Mouse (Mus musculus): ENCODE measurements around the gene Pcdh15. TPM values are rescaled to one million over a fixed set of nuclear protein-coding genes. Genes with fewer than 3 reads are reported as not detected.

Pcdh15 gene
- total and polyA plus RNA-seq, 3 experiments = not detected

DNA sequence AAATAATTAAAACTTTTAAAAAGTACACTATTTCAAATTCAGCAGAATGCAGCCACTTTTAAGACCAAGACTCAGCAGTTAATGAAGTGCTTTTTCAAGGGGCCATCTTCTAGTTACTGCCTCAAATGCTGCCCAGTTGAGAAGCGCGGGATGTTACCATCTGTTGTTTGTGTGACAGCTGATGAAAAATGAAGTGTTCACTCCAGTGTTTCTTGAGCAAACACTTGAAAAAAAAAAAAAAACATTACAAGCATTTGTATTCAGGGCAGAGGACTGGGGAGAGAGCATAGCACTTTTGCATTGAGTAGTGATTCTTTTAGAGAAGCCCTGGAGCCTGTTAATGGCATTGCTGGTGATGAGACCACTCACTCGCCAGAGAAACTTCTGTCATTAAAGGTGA is 689.0 kb downstream of the Pcdh15 start:
- Histone ChIP-seq H3K4me3 (ENCODE audit: control insufficient read depth in 1 of 2, insufficient read depth in 1 of 2, low read depth in 2 of 2, low read length in 2 of 2) (no peak overlapping the region), H3K36me3 (ENCODE audit: control insufficient read depth in 1 of 2, insufficient read depth in 2 of 2, low read length in 2 of 2) (no peaks in the 10 kb centered on the region)

DNA sequence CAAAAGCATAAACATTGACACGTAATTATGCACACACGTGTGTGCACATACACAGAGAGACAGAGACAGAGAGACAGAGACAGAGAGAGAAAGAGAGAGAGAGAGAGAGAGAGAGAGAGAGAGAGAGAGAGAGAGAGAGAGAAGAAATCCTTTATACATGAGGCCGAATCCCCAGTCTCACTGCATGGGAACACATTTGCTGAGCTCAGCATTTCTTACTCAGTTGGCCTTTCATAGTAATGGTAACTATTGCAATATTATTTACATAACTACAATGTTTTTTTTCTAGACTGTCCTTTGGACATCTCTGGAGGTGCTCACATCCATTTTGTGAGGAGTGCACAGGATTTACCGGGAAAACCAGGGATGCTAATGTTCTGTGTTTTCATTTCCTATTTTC is 705.9 kb downstream of the Pcdh15 start:
- H3K9me3 ChIP-seq (replicated peaks; ENCODE audit: insufficient read depth, low read length) = no peaks in the 10 kb centered on the region

More for the DNA sequence above, 689.0 kb downstream of the Pcdh15 start:
- Histone ChIP-seq H3K27me3 (ENCODE audit: control insufficient read depth in 1 of 2, insufficient read depth in 2 of 2, low read length in 2 of 2) (no peaks in the 10 kb centered on the region), H3K79me2 (ENCODE audit: control insufficient read depth, insufficient read depth, low read length, poor library complexity) (no peaks in the 10 kb centered on the region), H3K9ac (ENCODE audit: control insufficient read depth, low read depth, low read length, poor library complexity, severe bottlenecking) (no peak overlapping the region), H3K9me3 (replicated peaks; ENCODE audit: insufficient read depth, low read length) (no peaks in the 10 kb centered on the region), H3K4me1 (ENCODE audit: control insufficient read depth in 1 of 2, insufficient read depth in 2 of 2, low read length in 2 of 2) (no peaks in the 10 kb centered on the region), H3K27ac (ENCODE audit: control insufficient read depth, low read depth, low read length) (no peak overlapping the region)
- no peak for DNase-seq (ENCODE audit: low read depth, low spot score)
- TF ChIP-seq MXI1 (IDR thresholded peaks at IDR 0.05; ENCODE audit: low read depth, low read length) (no peak), MAZ (IDR thresholded peaks at IDR 0.05; ENCODE audit: low read depth, low read length) (no peak), MAFK (IDR thresholded peaks at IDR 0.05; ENCODE audit: borderline replicate concordance, low read depth, low read length) (no peak), MAX (IDR thresholded peaks at IDR 0.05; ENCODE audit: low read length) (no peak), POLR2AphosphoS2 (IDR thresholded peaks at IDR 0.05; ENCODE audit: low read length) (no peak), SIN3A (IDR thresholded peaks at IDR 0.05; ENCODE audit: low read length) (no peak), TCF12 (IDR thresholded peaks at IDR 0.05; ENCODE audit: low read depth, low read length) (no peak), POLR2A (IDR thresholded peaks at IDR 0.05; ENCODE audit: control insufficient read depth in 1 of 2, insufficient read depth in 1 of 2, low read depth in 1 of 2, low read length in 2 of 2, poor library complexity in 1 of 2) (no peak), MYB (IDR thresholded peaks at IDR 0.05; ENCODE audit: low read depth, low read length) (no peak), EP300 (IDR thresholded peaks at IDR 0.05; ENCODE audit: low read depth in 1 of 2, low read length in 2 of 2) (no peak), CHD1 (IDR thresholded peaks at IDR 0.05; ENCODE audit: low read depth, low read length) (no peak), NELFE (IDR thresholded peaks at IDR 0.05; ENCODE audit: low read depth, low read length) (no peak)

DNA sequence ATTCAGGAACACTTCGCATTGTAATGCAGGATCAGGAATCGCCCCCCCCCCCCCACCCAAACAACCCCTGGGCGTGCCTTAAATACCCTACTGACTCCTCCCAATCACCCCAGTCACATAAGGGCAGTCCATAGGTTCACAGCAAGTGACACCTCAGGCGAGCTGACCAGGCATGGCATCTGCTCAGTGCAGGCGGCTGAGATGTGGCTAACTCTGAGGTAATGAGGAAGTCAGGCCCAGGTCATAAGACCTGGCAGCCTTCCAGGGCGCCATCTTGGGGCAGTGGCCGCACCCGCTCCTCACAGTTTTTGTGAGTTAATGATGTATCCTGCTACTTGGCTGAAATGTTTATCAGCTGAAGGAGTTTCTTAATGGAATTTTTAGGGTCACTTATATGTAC is 713.2 kb downstream of the Pcdh15 start:
- Histone ChIP-seq H3K79me2 (ENCODE audit: control insufficient read depth, insufficient read depth, low read length, poor library complexity) (no peaks in the 10 kb centered on the region), H3K9ac (ENCODE audit: control insufficient read depth, low read depth, low read length, poor library complexity, severe bottlenecking) (no peak overlapping the region), H3K4me1 (ENCODE audit: control insufficient read depth in 1 of 2, insufficient read depth in 2 of 2, low read length in 2 of 2) (no peaks in the 10 kb centered on the region), H3K27me3 (ENCODE audit: control insufficient read depth in 1 of 2, insufficient read depth in 2 of 2, low read length in 2 of 2) (no peaks in the 10 kb centered on the region), H3K4me3 (ENCODE audit: control insufficient read depth in 1 of 2, insufficient read depth in 1 of 2, low read depth in 2 of 2, low read length in 2 of 2) (no peak overlapping the region), H3K36me3 (ENCODE audit: control insufficient read depth in 1 of 2, insufficient read depth in 2 of 2, low read length in 2 of 2) (no peaks in the 10 kb centered on the region), H3K9me3 (replicated peaks; ENCODE audit: insufficient read depth, low read length) (no peaks in the 10 kb centered on the region), H3K27ac (ENCODE audit: control insufficient read depth, low read depth, low read length) (no peak overlapping the region)
- TF ChIP-seq ELF1 (IDR thresholded peaks at IDR 0.05; ENCODE audit: low read depth, low read length) (no peak), RAD21 (IDR thresholded peaks at IDR 0.05; ENCODE audit: low read depth, low read length) (no peak), POLR2AphosphoS2 (IDR thresholded peaks at IDR 0.05; ENCODE audit: low read length) (no peak), USF1 (IDR thresholded peaks at IDR 0.05; ENCODE audit: low read depth, low read length) (no peak), KAT2A (conservative IDR thresholded peaks at IDR 0.05; ENCODE audit: low read depth, low read length) (no peak), JUND (IDR thresholded peaks at IDR 0.05; ENCODE audit: low read depth, low read length) (no peak)
- peak; percentile 3 for DNase-seq (ENCODE audit: low read depth, low spot score)

More for the DNA sequence above, 705.9 kb downstream of the Pcdh15 start:
- TF ChIP-seq POLR2AphosphoS2 (IDR thresholded peaks at IDR 0.05; ENCODE audit: low read length) = no peak
- peak; percentile 53; the same call in 1 of the 2 replicates for TF ChIP-seq MAFK (IDR thresholded peaks at IDR 0.05; ENCODE audit: borderline replicate concordance, low read depth, low read length)
- TF ChIP-seq CHD2 (IDR thresholded peaks at IDR 0.05; ENCODE audit: low read length) = no peak
- no peak for TF ChIP-seq ELF1 (IDR thresholded peaks at IDR 0.05; ENCODE audit: low read depth, low read length)
- Histone ChIP-seq H3K27me3 (ENCODE audit: control insufficient read depth in 1 of 2, insufficient read depth in 2 of 2, low read length in 2 of 2) (no peaks in the 10 kb centered on the region), H3K9ac (ENCODE audit: control insufficient read depth, low read depth, low read length, poor library complexity, severe bottlenecking) (no peak overlapping the region), H3K36me3 (ENCODE audit: control insufficient read depth in 1 of 2, insufficient read depth in 2 of 2, low read length in 2 of 2) (no peaks in the 10 kb centered on the region), H3K4me1 (ENCODE audit: control insufficient read depth in 1 of 2, insufficient read depth in 2 of 2, low read length in 2 of 2) (no peaks in the 10 kb centered on the region), H3K27ac (ENCODE audit: control insufficient read depth, low read depth, low read length) (no peak overlapping the region), H3K4me3 (ENCODE audit: control insufficient read depth in 1 of 2, insufficient read depth in 1 of 2, low read depth in 2 of 2, low read length in 2 of 2) (no peak overlapping the region), H3K79me2 (ENCODE audit: control insufficient read depth, insufficient read depth, low read length, poor library complexity) (no peaks in the 10 kb centered on the region)
- no peak for DNase-seq (ENCODE audit: low read depth, low spot score)

Data from MEL (cell line).